Mouse (Mus musculus) CD8-positive naive resting alpha-beta T cell, adult 2 months (primary cell): Measurements from ENCODE around the gene Wdr91.
A peak's percentile ranks its signal among the peaks of the same experiment; 100 is the strongest.

Experiments
- DNase-seq, 2 experiments: peaks; one replicate each; pipeline ENCODE4 v3.0.0; 2022; ENCODE audit warnings: low read depth in 2 of 2, low spot score in 2 of 2

Gene Wdr91

DNA sequence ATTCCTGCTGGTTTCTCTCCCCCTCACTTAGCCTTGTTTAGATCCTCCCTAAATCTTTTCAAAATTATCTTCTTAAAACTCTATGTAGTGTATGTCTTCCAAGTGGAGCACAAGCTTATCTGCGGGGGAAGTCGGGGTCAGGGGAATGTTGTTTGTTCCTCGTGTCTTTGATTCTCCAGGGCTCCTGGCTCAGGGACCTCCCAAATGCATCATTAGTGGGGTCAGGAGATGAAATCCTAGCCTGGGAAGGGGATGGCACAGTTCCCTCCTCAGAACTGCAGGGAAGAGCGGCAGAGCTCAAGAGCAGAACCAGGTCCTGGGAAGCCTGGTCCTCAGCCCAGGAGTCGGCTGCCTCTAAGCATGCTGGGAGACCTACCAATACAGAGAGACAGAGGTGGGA is 45.5 kb downstream of the Wdr91 start:
- no peak for DNase-seq

DNA sequence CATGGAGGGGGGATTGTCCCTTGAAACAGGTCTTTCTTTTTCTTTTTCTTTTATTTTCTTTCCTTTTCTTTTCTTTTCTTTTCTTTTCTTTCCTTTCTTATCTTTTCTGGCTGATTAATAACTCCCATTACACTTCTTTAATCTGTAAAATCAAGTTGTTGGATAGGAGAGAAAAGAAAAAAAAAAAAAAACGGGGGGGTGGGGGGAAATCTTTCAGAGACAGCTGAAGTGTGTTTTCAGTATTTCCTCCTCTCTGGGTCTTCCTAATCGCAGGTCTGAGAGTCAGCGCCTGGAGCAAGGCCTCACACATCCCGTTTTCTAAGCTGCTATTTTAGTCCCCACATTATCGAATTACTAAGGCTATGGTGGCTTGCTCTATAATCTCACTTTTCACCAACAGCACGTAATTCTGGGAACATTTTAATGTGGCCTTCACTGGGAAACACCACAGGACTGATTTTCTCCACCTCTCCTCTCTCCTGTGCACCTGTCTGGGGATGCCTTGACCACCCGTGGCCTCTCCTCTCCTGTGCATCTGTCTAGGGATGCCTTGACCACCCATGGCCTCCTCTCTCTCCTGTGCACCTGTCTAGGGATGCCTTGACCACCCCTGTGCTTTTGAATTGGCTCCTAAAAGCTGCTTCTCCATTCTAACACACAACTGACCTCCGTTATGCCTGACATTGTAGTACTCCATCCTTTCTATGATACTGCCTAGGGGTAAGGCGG is 46.7 kb downstream of the Wdr91 start:
- no peak for DNase-seq

DNA sequence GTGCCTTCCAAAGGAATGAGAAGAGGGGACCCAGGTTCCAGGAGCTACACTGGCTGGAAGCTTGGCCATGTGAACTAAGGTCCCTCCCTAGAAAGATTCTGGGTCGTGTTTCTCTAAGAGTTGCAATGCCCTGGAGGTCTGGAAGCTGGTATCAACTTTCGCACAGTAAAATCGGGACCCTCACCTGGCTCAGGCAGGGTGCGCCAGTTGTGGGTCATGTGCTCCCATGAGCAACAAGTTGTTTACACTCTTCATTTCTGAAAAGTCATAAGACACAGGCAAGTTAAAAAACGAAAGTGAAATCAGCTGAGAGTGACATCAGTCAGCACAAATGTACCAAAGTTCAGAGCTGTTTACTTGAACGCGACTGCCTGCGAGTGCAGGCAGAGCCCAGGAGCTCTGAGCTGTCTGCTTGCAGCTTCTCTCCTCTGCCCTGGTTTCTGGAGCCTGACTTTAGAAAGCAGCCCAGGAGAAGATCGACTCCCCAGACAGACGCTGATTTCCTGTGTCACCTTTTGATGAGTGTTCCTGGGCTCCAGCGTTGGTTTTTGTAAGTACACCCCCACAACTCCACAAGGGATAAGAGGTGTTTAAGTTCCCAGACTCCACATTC is 47.8 kb downstream of the Wdr91 start, which contains the start of gene Tmem140:
Tmem140 (plus strand) TSS at position 356 of the 613 bp plus-strand sequence.
- peak; percentile 48 to 60 for DNase-seq

DNA sequence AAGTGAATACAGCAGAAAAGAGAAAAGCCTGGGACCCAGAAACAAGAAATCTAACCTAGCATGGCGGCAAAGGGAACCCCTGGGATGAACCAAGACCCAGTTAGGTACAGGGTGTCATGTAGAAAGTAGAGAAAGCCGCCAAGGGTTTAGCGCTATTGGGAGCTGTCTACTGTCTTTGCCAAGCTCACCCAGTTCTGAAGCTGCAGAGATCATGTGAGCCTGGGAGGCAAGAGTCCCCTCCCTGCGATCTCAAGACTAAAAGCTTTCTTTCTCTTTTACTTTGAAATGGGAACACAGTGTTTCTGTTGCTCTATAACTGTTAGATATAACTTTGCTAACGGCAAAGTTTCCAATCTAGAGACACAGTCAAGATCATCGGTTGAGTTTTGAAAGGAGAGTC is 48.3 kb downstream of the Wdr91 start:
- DNase-seq, result peak in 1 of 2 experiments; percentile 45

DNA sequence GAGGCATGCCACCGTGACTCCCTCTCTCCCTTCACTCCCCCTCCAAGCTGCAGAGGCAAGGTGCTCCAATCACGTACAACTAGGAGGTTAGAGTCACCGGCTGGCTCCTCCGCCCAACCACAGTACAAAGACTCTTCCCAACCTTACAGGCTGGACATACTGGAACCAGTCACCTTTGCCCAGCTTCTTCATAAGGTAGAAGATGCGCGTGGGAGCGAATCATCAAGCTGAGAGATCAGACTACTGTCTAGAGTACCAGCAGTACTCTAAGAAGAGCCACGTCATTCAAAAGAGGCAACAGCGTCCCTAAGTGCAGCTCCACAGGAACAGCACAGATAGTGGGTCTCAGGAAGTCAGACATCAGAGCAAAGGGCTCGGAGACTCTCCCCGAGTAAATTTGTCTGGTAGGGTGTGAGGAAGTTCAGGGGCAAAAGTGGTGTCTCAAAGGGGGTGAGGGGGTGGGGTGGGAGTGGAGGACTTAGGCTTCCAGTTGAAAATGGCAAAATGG is 49.1 kb downstream of the Wdr91 start:
- DNase-seq, result peak in 1 of 2 experiments; percentile 21

DNA sequence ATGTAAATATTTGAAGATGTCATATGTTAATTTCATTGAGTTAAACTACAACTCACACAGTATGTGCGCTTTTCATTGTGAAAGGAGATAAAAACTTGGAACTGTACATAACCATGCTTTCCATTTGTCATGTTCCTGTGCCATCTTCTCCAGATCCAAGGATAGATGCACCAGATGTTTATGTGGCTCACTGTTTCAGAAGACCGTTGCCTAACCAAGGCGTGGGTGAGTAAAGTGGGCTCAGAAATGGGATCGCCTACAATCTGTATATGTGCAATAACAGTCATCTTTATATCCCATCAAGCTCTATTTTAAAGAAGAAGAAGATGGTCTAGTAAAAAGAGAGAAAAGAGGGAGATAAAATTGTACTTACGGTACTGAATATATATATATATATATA is 78.3 kb downstream of the Wdr91 start:
- DNase-seq, result no peak
